Mouse (Mus musculus) liver, adult 2 months (tissue): ENCODE results near the gene Cdc42bpa.

Source experiments
- CTCF ChIP-seq: fragments of 200-500 bp; IDR thresholded peaks from 2 replicates; pipeline ENCODE4 v1.5.1; 2011; ENCODE audit warnings: low read depth, low read length, control low read depth
- POLR2A ChIP-seq: fragments of 200-500 bp; IDR thresholded peaks from 2 replicates; pipeline ENCODE4 v1.6.1; 2011; ENCODE audit warnings: low read length, control low read depth; ENCODE audit not compliant: insufficient read depth; ENCODE audit errors: extremely low read depth

DNA sequence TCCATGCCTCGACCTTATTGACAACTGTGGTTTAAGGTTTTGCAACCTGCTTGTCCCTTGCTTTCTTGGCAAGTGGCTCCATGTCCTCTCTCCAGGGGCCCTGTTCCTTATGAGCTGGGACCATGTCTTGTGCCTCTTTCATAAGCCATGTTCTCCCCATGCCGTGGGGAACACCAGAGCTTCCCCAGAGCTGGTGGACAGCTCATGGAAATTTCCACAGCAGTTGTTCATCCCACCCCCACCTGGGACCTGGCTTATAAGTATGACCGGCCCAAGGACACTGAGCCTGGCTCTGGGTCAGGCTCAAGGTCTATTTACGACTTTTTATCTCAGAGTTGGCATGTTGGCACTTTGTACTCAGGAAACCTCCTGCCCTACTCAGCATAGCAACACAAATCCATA lies 249.8 kb downstream of the Cdc42bpa start:
- TF ChIP-seq CTCF, result no peak
- TF ChIP-seq POLR2A, result no peak
